Mouse (Mus musculus): ENCODE data around the gene Sik2. TPM values are rescaled to one million over a fixed set of nuclear protein-coding genes. Genes with fewer than 3 reads are reported as not detected.

Gene Sik2
- total RNA-seq, 1 experiment: 10.0 TPM

DNA sequence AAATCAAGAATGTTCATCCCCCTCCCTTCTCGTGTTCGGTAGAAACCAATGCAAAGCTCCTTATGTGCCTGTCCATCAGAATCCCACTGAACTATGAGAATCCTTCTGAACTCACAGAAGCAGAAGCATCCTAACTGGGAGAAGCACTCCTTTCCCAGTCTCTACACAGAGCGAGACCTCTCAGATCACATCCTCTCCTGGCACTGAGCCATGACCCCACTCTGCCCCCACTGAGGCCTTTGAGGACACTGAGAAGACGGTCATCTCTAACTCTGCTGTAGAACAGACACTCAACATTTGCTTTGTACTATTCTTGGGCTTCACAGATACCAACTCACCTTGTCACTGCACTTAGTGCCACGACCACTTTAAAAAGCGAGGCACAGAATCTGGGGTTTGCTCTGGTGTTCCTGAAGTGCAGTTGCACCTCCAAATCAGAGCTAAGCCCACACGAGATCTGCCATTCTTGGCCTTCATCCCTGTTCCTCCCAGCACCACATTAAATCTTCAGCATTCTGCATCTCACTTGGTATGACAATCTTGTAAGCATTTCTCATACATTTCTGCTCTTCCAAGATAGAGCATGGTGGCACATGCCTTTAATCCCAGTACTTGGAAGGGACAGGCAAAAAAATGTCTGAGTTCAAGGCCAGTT lies 96.9 kb downstream of the Sik2 start:
- no peaks in the 10 kb centered on the region for H3K36me3 ChIP-seq (ENCODE audit: control insufficient read depth, insufficient read depth, low read length, poor library complexity, severe bottlenecking)
- no peak for DNase-seq (ENCODE audit: low read depth, low spot score)
- no peak for TF ChIP-seq CHD2 (IDR thresholded peaks at IDR 0.05; ENCODE audit: low read depth, low read length)
- no peak for TF ChIP-seq ZNF384 (IDR thresholded peaks at IDR 0.05; ENCODE audit: low read depth, low read length)
- TF ChIP-seq ZC3H11A (IDR thresholded peaks at IDR 0.05; ENCODE audit: borderline replicate concordance, low read depth, low read length): no peak
- TF ChIP-seq HCFC1 (IDR thresholded peaks at IDR 0.05; ENCODE audit: borderline replicate concordance, insufficient read depth, low read length): no peak
- no peak for TF ChIP-seq MAFK (IDR thresholded peaks at IDR 0.05; ENCODE audit: insufficient read depth, low read depth, low read length)
- no peaks in the 10 kb centered on the region for H3K9me3 ChIP-seq (ENCODE audit: control insufficient read depth, insufficient read depth, low read depth, low read length)
- in situ Hi-C loops (cut with MboI; ENCODE audit: low sequenced_read_pairs in 2 of 2, unreplicated experiment in 2 of 2): no loop called here
- no peak overlapping the region for H3K9ac ChIP-seq (ENCODE audit: insufficient read depth, low read depth, low read length, poor library complexity, severe bottlenecking)
- no peak overlapping the region for H3K4me3 ChIP-seq (ENCODE audit: insufficient read depth in 1 of 2, low read depth in 1 of 2, low read length in 2 of 2, poor library complexity in 1 of 2, severe bottlenecking in 1 of 2)
- no peak overlapping the region for H3K27ac ChIP-seq (ENCODE audit: insufficient read depth, low read depth, low read length, poor library complexity, severe bottlenecking)
- no peaks in the 10 kb centered on the region for H3K4me1 ChIP-seq (ENCODE audit: control insufficient read depth in 2 of 2, insufficient read depth in 2 of 2, low read length in 2 of 2, poor library complexity in 1 of 2)

DNA sequence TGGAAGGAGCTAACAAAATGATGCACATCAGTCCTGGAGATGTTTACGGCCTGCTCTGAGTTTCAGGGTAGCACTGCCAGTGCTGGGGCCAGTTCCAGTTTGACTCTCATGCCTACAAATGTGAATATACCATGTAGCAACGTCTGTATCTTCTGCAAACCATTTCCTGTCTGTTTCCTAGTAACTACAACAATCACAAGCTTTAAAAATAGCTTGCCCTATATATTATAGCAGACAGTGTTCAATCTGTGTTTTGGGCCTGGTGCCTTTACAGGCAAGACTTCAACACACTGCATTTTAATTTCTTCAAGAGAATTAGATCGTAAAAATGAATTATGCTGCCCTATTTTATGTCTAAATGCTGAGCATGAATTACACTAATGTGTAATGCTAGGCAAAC lies 103.6 kb downstream of the Sik2 start:
- no peaks in the 10 kb centered on the region for H3K9me3 ChIP-seq (ENCODE audit: control insufficient read depth, insufficient read depth, low read depth, low read length)
- H3K9ac ChIP-seq (ENCODE audit: insufficient read depth, low read depth, low read length, poor library complexity, severe bottlenecking): no peak overlapping the region
- TF ChIP-seq ZNF384 (IDR thresholded peaks at IDR 0.05; ENCODE audit: low read depth, low read length) (no peak), MAFK (IDR thresholded peaks at IDR 0.05; ENCODE audit: insufficient read depth, low read depth, low read length) (no peak), CHD2 (IDR thresholded peaks at IDR 0.05; ENCODE audit: low read depth, low read length) (no peak), ZC3H11A (IDR thresholded peaks at IDR 0.05; ENCODE audit: borderline replicate concordance, low read depth, low read length) (no peak), HCFC1 (IDR thresholded peaks at IDR 0.05; ENCODE audit: borderline replicate concordance, insufficient read depth, low read length) (no peak)
- H3K27ac ChIP-seq (ENCODE audit: insufficient read depth, low read depth, low read length, poor library complexity, severe bottlenecking): no peak overlapping the region
- in situ Hi-C loops (cut with MboI; ENCODE audit: low sequenced_read_pairs in 2 of 2, unreplicated experiment in 2 of 2): no loop called here
- H3K4me1 ChIP-seq (ENCODE audit: control insufficient read depth in 2 of 2, insufficient read depth in 2 of 2, low read length in 2 of 2, poor library complexity in 1 of 2): no peaks in the 10 kb centered on the region
- no peaks in the 10 kb centered on the region for H3K36me3 ChIP-seq (ENCODE audit: control insufficient read depth, insufficient read depth, low read length, poor library complexity, severe bottlenecking)
- H3K4me3 ChIP-seq (ENCODE audit: insufficient read depth in 1 of 2, low read depth in 1 of 2, low read length in 2 of 2, poor library complexity in 1 of 2, severe bottlenecking in 1 of 2): no peak overlapping the region
- no peak for DNase-seq (ENCODE audit: low read depth, low spot score)

DNA sequence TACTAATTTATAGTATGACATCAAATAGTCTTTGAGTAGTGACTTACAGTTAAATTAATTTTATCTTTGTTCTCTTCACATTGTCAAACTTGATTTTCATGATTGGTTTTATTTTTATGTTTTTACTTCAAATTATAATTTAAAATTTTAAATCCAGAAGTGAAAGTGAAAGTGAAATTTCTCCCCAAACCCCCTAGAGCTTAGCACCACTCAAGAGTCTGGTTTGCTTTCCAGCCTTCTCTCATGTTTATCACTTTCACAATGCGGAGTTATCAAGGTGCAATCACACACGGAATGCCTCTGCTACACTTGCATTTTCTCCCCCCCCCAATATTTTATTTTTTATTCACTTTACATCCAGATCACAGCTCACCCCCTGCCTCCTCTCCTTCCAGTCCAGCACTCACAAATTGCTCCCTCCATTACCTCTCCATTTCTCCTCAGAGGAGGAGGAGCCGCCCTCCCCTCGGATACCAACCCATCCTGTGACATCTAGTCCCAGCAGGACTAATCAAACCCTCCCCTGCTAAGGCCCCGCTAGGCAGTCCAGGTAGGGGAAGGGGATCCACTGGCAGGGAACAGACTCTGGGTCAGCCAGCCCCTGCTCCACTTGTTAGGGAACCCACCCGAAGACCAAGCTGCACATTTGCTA lies 104.6 kb downstream of the Sik2 start:
- Histone ChIP-seq H3K36me3 (ENCODE audit: control insufficient read depth, insufficient read depth, low read length, poor library complexity, severe bottlenecking) (peaks cover 1% of the 10 kb centered on the region; the same call in 1 of the 2 replicates), H3K4me1 (ENCODE audit: control insufficient read depth in 2 of 2, insufficient read depth in 2 of 2, low read length in 2 of 2, poor library complexity in 1 of 2) (no peaks in the 10 kb centered on the region), H3K27ac (ENCODE audit: insufficient read depth, low read depth, low read length, poor library complexity, severe bottlenecking) (no peak overlapping the region), H3K4me3 (ENCODE audit: insufficient read depth in 1 of 2, low read depth in 1 of 2, low read length in 2 of 2, poor library complexity in 1 of 2, severe bottlenecking in 1 of 2) (no peak overlapping the region), H3K9me3 (ENCODE audit: control insufficient read depth, insufficient read depth, low read depth, low read length) (no peaks in the 10 kb centered on the region), H3K9ac (ENCODE audit: insufficient read depth, low read depth, low read length, poor library complexity, severe bottlenecking) (no peak overlapping the region)
- in situ Hi-C loops (cut with MboI; ENCODE audit: low sequenced_read_pairs in 2 of 2, unreplicated experiment in 2 of 2): no loop called here
- TF ChIP-seq ZC3H11A (IDR thresholded peaks at IDR 0.05; ENCODE audit: borderline replicate concordance, low read depth, low read length): no peak
- no peak for TF ChIP-seq ZNF384 (IDR thresholded peaks at IDR 0.05; ENCODE audit: low read depth, low read length)
- no peak for TF ChIP-seq CHD2 (IDR thresholded peaks at IDR 0.05; ENCODE audit: low read depth, low read length)
- TF ChIP-seq HCFC1 (IDR thresholded peaks at IDR 0.05; ENCODE audit: borderline replicate concordance, insufficient read depth, low read length): no peak
- TF ChIP-seq MAFK (IDR thresholded peaks at IDR 0.05; ENCODE audit: insufficient read depth, low read depth, low read length): no peak
- DNase-seq (ENCODE audit: low read depth, low spot score): no peak

DNA sequence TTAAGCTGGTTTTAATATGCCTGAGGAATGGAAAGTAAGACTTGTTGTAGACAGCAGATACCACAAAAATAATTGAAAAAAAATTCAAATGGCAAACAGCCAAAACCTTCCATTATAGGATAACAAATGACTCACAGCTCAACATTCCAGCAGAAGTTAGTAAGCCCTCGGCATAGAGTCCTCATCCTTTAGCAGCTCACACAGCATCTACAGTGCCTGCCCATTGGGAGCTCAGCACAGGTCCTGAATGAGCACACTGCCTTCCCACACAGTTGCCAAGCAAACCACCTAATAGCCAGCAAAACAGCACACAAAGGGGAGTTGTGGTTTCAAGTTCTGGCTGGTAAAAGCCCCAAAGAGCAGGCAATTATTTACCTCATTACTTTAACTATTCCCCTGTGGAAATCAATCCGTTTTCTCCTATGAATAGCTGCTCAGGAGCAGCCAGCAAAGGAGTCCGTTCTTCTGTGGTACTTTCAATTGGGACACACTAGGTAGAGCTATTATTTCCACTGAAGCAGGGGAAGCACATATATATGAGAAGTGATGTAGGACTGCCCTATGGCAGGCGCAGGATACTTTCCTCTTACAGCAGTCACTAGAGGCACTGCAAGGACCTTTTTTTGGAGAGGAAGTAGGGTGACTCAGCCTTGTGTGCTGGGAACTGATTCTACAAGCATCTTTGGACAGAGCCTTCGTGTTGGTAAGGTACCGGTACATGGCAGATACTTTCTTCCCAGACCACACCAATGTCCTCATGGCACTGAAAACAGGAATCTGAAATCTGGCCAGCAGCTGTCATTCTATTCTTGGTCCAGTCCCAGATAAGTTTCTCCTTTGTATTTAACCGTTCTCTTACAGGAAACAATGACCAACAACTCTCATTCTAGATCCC lies 108.6 kb downstream of the Sik2 start:
- TF ChIP-seq CHD2 (IDR thresholded peaks at IDR 0.05; ENCODE audit: low read depth, low read length) (no peak), ZC3H11A (IDR thresholded peaks at IDR 0.05; ENCODE audit: borderline replicate concordance, low read depth, low read length) (no peak), MAFK (IDR thresholded peaks at IDR 0.05; ENCODE audit: insufficient read depth, low read depth, low read length) (no peak), HCFC1 (IDR thresholded peaks at IDR 0.05; ENCODE audit: borderline replicate concordance, insufficient read depth, low read length) (no peak), ZNF384 (IDR thresholded peaks at IDR 0.05; ENCODE audit: low read depth, low read length) (no peak)
- Histone ChIP-seq H3K4me3 (ENCODE audit: insufficient read depth in 1 of 2, low read depth in 1 of 2, low read length in 2 of 2, poor library complexity in 1 of 2, severe bottlenecking in 1 of 2) (no peak overlapping the region), H3K36me3 (ENCODE audit: control insufficient read depth, insufficient read depth, low read length, poor library complexity, severe bottlenecking) (peaks cover 8% of the 10 kb centered on the region; the same call in 1 of the 2 replicates), H3K9me3 (ENCODE audit: control insufficient read depth, insufficient read depth, low read depth, low read length) (no peaks in the 10 kb centered on the region), H3K4me1 (ENCODE audit: control insufficient read depth in 2 of 2, insufficient read depth in 2 of 2, low read length in 2 of 2, poor library complexity in 1 of 2) (no peaks in the 10 kb centered on the region), H3K9ac (ENCODE audit: insufficient read depth, low read depth, low read length, poor library complexity, severe bottlenecking) (no peak overlapping the region), H3K27ac (ENCODE audit: insufficient read depth, low read depth, low read length, poor library complexity, severe bottlenecking) (no peak overlapping the region)
- in situ Hi-C loops (cut with MboI; ENCODE audit: low sequenced_read_pairs in 2 of 2, unreplicated experiment in 2 of 2): no loop called here
- DNase-seq (ENCODE audit: low read depth, low spot score): no peak

Measured in ES-E14 (cell line).